Mouse (Mus musculus): Measurements from ENCODE around the gene Mybpc2.

DNA sequence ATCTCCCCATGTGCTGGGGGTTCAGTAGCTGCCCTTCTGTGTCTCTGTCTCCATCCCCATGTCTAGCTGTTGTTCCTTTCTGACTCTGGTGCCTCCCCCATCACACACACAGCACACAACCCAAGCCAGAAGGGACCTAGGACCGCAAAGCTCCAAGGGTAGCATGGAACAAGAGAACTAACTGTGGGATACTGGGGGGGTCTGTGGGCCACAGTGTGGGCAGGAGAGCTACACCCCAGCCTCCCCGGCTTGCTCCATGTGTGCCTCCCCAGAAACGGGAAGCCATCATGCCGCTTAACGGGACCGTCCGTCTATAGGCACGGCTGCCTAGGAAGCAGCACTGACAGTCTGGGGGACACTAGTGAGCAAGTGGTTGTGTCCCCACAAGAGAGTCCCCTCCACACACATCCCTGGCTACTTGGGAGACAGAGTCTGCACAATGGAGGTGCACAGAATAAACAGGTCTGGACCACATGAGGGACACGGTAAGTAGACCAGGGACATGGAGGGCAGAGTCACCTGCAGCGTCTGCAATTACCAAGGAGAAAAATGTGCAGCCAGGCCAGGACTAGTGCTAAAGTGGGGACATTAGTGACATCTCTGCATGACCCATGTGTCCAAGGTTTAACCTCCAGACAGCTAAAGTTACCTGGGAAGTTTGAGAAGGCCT is 60.8 kb downstream of the Mybpc2 start:
- TF ChIP-seq CTCF (IDR thresholded peaks at IDR 0.05; ENCODE audit: low read depth, low read length) (no peak), GATA1 (IDR thresholded peaks at IDR 0.05; ENCODE audit: borderline replicate concordance, low read length) (no peak), POLR2AphosphoS5 (IDR thresholded peaks at IDR 0.05; ENCODE audit: insufficient replicate concordance, low read depth, low read length) (no peak), GATA2 (IDR thresholded peaks at IDR 0.05; ENCODE audit: borderline replicate concordance, low read depth, low read length) (no peak), TAL1 (conservative IDR thresholded peaks at IDR 0.05; ENCODE audit: low read depth, low read length) (no peak)

Measured in G1E (cell line).